Mouse (Mus musculus) bone marrow macrophage, adult 2 months (primary cell): ENCODE results near the gene Serping1.

Experiments
- CTCF ChIP-seq: IDR thresholded peaks from 2 replicates; pipeline ENCODE4 v1.5.1; 2012; ENCODE audit warnings: low read depth, mild to moderate bottlenecking, low read length, moderate library complexity
- POLR2A ChIP-seq: IDR thresholded peaks from 2 replicates; pipeline ENCODE4 v1.6.1; 2012; ENCODE audit warnings: mild to moderate bottlenecking, low read depth, low read length, borderline replicate concordance

GRCm38 (mm10) chr2:84783315-84783714 lies 8.1 kb upstream of the Serping1 start:
- TF ChIP-seq POLR2A, result no peak
- no peak for TF ChIP-seq CTCF
